8 mouse cellular contexts compared by ENCODE assay signal in genomic region chr14:46970673-46971072, GRCm38 (mm10).
DNase-seq lines count a peak whose midpoint lies in the region; ATAC-seq and TF ChIP-seq lines count a peak whose summit lies in the region.

No protein-coding gene starts in this region.

- H3K4me2 ChIP-seq in midbrain, postnatal 0 days (ENCODE audit: low read depth, low read length, poor library complexity, severe bottlenecking) = no peak overlapping the region
- no peak overlapping the region for H3K4me2 ChIP-seq in midbrain, embryonic 13.5 days (replicated peaks)

- DNase-seq in heart, adult 11 months = peak; percentile 91
- DNase-seq in heart, embryonic 10.5 days (ENCODE audit: low spot score) = no peak
- DNase-seq in midbrain, postnatal 0 days (ENCODE audit: low spot score) = peak; percentile 64
- peak; percentile 67 to 76 for DNase-seq in right cerebral cortex, postnatal 10 days (ENCODE audit: low spot score in 2 of 2)
- no peak for DNase-seq in thymus, postnatal 25 days
- no peak for DNase-seq in kidney, adult 18-20 months

- H3K4me1 ChIP-seq in heart, embryonic 10.5 days = peaks cover 36% of the 10 kb centered on the region
- H3K4me1 ChIP-seq in midbrain, postnatal 0 days (ENCODE audit: insufficient read depth, low read length) = no peaks in the 10 kb centered on the region
- H3K4me1 ChIP-seq in midbrain, embryonic 13.5 days (replicated peaks) = peaks cover 4% of the 10 kb centered on the region; the same call in 1 of the 2 replicates

- no peaks in the 10 kb centered on the region for H3K27me3 ChIP-seq in heart, embryonic 10.5 days (ENCODE audit: insufficient read depth, poor library complexity, severe bottlenecking)
- no peaks in the 10 kb centered on the region for H3K27me3 ChIP-seq in midbrain, postnatal 0 days (ENCODE audit: insufficient read depth, low read length)
- H3K27me3 ChIP-seq in midbrain, embryonic 13.5 days = no peaks in the 10 kb centered on the region

- H3K9me3 ChIP-seq in heart, embryonic 10.5 days = no peaks in the 10 kb centered on the region
- no peaks in the 10 kb centered on the region for H3K9me3 ChIP-seq in midbrain, postnatal 0 days (ENCODE audit: low read length)
- H3K9me3 ChIP-seq in midbrain, embryonic 13.5 days = no peaks in the 10 kb centered on the region

- peaks cover 14% of the 10 kb centered on the region; the same call in 1 of the 2 replicates for H3K36me3 ChIP-seq in heart, embryonic 10.5 days
- no peaks in the 10 kb centered on the region for H3K36me3 ChIP-seq in midbrain, postnatal 0 days (ENCODE audit: insufficient read depth, low read length)
- no peaks in the 10 kb centered on the region for H3K36me3 ChIP-seq in midbrain, embryonic 13.5 days

- no peak overlapping the region for H3K27ac ChIP-seq in heart, embryonic 10.5 days
- H3K27ac ChIP-seq in midbrain, postnatal 0 days (ENCODE audit: low read depth, low read length) = no peak overlapping the region
- no peak overlapping the region for H3K27ac ChIP-seq in midbrain, embryonic 13.5 days

- H3K4me3 ChIP-seq in heart, embryonic 10.5 days = no peak overlapping the region
- H3K4me3 ChIP-seq in midbrain, postnatal 0 days (ENCODE audit: low read depth, low read length) = no peak overlapping the region
- H3K4me3 ChIP-seq in midbrain, embryonic 13.5 days (replicated peaks) = no peak overlapping the region

- no peak overlapping the region for H3K9ac ChIP-seq in midbrain, postnatal 0 days (replicated peaks; ENCODE audit: low read length, poor library complexity, severe bottlenecking)
- H3K9ac ChIP-seq in midbrain, embryonic 13.5 days (replicated peaks) = no peak overlapping the region

- TF ChIP-seq CTCF in midbrain, postnatal 0 days (IDR thresholded peaks at IDR 0.05) = peak; percentile 21; the same call in 1 of the 2 replicates

- ATAC-seq in midbrain, postnatal 0 days (ENCODE audit: low FRiP score) = no peak
- no peak for ATAC-seq in midbrain, embryonic 13.5 days
- peak; percentile 61 for ATAC-seq in frontal cortex, adult (ENCODE audit: low TSS enrichment)

- 86% methylated on average over 3 of the region's 3 CpGs for WGBS in heart, embryonic 10.5 days
- WGBS in midbrain, postnatal 0 days = 54% methylated on average over 3 of the region's 3 CpGs
- 83% methylated on average over 3 of the region's 3 CpGs for WGBS in midbrain, embryonic 13.5 days

Comparison
In these comparisons a context has a peak if more than half of its experiments do, and no peak if none do; other contexts are left out.
1. DNase-seq: peak in heart, adult 11 months (single experiment), midbrain, postnatal 0 days (single experiment) and right cerebral cortex, postnatal 10 days (2 of 2); none in heart, embryonic 10.5 days (single experiment), thymus, postnatal 25 days (single experiment) and kidney, adult 18-20 months (single experiment).